Mouse (Mus musculus) ovary, postnatal 36 days (tissue): Measurements from ENCODE around the gene Tle1.

ENCODE experiments used
- DNase-seq: peaks from one replicate; pipeline ENCODE4 v3.0.0; 2022; ENCODE audit warnings: low spot score, mixed read lengths

The Tle1 gene

GRCm38 (mm10) chr4:72200559-72201409 is at the start of gene Tle1:
TSS of gene Tle1 (minus strand) at chr4:72200919.
- peak; percentile 100 for DNase-seq

- no peak for DNase-seq
These were observed 33.0 kb upstream of the Tle1 start for GRCm38 (mm10) chr4:72233584-72234219.

GRCm38 (mm10) chr4:72232206-72232605 is 31.5 kb upstream of the Tle1 start:
- DNase-seq: no peak

GRCm38 (mm10) chr4:72230832-72231231 is 30.1 kb upstream of the Tle1 start:
- DNase-seq: no peak

- no peak for DNase-seq
These were observed 20.9 kb upstream of the Tle1 start for GRCm38 (mm10) chr4:72221629-72222028.

GRCm38 (mm10) chr4:72204420-72205045 is 3.8 kb upstream of the Tle1 start:
- DNase-seq: no peak

- DNase-seq: peak; percentile 35
These were observed 837 bp upstream of the Tle1 start for GRCm38 (mm10) chr4:72201521-72201991.

GRCm38 (mm10) chr4:72199571-72200558 is 854 bp downstream of the Tle1 start:
- peak; percentile 60 for DNase-seq

- DNase-seq: peak; percentile 75
These were observed 1.8 kb downstream of the Tle1 start for GRCm38 (mm10) chr4:72198877-72199411.

- no peak for DNase-seq
These were observed 2.7 kb downstream of the Tle1 start for GRCm38 (mm10) chr4:72197888-72198605.

GRCm38 (mm10) chr4:72195116-72195835 is 5.4 kb downstream of the Tle1 start:
- DNase-seq: no peak

GRCm38 (mm10) chr4:72193276-72193675 is 7.4 kb downstream of the Tle1 start:
- no peak for DNase-seq

- DNase-seq: no peak
These were observed 16.2 kb downstream of the Tle1 start for GRCm38 (mm10) chr4:72184476-72184875.

GRCm38 (mm10) chr4:72182343-72182988 is 18.3 kb downstream of the Tle1 start:
- DNase-seq: no peak

- no peak for DNase-seq
These were observed 24.8 kb downstream of the Tle1 start for GRCm38 (mm10) chr4:72175943-72176342.

GRCm38 (mm10) chr4:72168267-72168666 is 32.5 kb downstream of the Tle1 start:
- DNase-seq: no peak

GRCm38 (mm10) chr4:72167761-72168229 is 32.9 kb downstream of the Tle1 start:
- no peak for DNase-seq

- no peak for DNase-seq
These were observed 33.5 kb downstream of the Tle1 start for GRCm38 (mm10) chr4:72167171-72167570.

- DNase-seq: no peak
These were observed 34.2 kb downstream of the Tle1 start for GRCm38 (mm10) chr4:72166561-72166960.
